Mouse (Mus musculus) lung, adult 2 months (tissue): ENCODE measurements around the gene BC025920. TPM values are rescaled to one million over a fixed set of nuclear protein-coding genes. Genes with fewer than 3 reads are reported as not detected.

Experiments
- DNase-seq: peaks from one replicate; pipeline ENCODE4 v3.0.0; 2022
- H3K4me1 ChIP-seq: fragments of 200-500 bp; 2 replicates; pipeline ENCODE4 v1.6.1; 2011; ENCODE audit warnings: low read length; ENCODE audit not compliant: control insufficient read depth, insufficient read depth
- H3K4me3 ChIP-seq: fragments of 200-500 bp; replicated peaks from 2 replicates; pipeline ENCODE3; 2011; ENCODE audit warnings: low read depth, mild to moderate bottlenecking, control low read depth, low read length; ENCODE audit errors: extremely low read depth
- CTCF ChIP-seq: fragments of 200-500 bp; IDR thresholded peaks from 2 replicates; pipeline ENCODE4 v1.5.1; 2011; ENCODE audit warnings: mild to moderate bottlenecking, low read length, control low read depth; ENCODE audit not compliant: insufficient read depth
- POLR2A ChIP-seq: fragments of 200-500 bp; IDR thresholded peaks from 2 replicates; pipeline ENCODE4 v1.6.1; 2011; ENCODE audit warnings: low read depth, mild to moderate bottlenecking, control low read depth, low read length, borderline replicate concordance; ENCODE audit errors: extremely low read depth
- WGBS: fragments of 180-500 bp; shearing (Covaris S2); methylation state at CpG from one replicate; pipeline ENCODE4 v1.1.7; 2018; 5-methylcytosine and 5-hydroxymethylcytosine counted together
- polyA plus RNA-seq: library from polyadenylated mRNA; depleted of rRNA; stranded (reverse); fragments of >200 nt; gene quantifications from 2 replicates; pipeline ENCODE4 v1.2.3, GENCODE M21; 2012

The BC025920 gene
- polyA plus RNA-seq, 1 experiment = 1.1 TPM

DNA sequence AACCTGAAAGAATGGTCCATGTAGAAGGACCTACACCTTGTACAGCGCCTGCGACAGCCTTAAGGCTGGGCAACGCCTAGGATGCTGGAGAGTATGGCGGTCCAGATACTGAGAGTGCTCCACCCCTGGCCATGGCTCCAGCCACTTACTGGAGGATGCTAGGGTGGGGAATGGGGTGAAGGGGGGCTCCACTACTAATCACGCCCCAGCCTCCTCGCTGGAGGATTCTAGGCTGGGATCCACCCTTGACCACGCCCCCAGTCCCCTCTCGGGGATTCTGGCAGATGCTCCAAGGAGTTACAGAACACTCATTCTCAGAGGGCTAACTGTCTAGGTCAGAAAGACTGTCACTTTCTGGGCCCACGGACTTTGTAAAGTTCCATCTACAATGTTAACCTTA lies 33.1 kb upstream of the BC025920 start:
- 0 out of 2 replicates have a peak, but pooled peaks cover 5% of the 10 kb centered on the region for H3K4me1 ChIP-seq
- 50% methylated on average over 9 of the region's 9 CpGs for WGBS

DNA sequence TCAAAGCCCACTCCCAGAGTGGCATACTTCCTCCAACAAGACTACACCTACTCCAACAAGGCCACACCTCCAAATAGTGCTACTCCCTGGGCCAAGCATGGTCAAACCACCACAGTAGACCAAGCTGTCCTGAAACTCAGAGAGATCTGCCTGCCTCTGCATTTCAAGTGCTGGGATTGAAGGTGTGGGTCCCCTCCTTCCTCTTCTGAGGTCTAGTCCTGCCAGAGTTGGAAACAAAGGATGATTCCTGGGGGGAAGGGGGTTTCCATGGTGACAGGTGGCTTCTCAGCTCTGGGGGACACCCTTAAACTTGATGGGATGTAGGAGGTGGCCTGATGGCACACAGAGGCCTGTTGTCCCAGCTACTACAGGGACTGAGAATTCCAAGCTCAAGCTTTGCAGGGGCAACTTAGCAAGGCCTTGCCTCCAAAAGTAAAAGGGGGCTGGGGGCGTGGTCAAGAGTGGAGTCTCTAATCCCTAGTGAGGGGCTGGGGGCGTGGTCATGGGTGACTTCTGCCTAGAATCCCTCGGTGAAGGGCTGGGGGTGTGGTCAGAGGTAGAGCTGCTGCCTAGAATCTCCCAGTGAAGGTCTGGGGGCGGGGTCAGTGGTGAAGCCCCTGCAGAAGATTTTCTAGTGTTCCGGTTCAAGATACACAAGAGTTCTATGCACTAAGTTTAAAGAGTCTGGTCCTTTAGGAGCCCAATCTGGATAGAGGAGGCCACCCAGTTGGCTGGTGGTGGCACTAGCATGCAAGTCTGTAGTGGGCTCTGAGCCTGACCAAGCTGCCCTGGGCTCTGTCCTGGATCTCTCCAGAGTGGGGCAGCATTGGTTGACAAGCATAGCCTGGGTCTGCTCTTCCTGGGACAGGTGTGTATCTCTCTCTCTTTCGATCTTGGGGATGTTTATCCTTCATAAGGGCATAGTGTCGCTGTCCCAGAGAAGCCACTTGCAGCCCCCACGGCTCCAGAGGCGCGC lies 31.7 kb upstream of the BC025920 start, which contains the start of gene Tle2:
Gene Tle2, plus strand, starts transcription at position 481 of the 976 bp plus-strand sequence.
- WGBS = 34% methylated on average over 10 of the region's 10 CpGs
- 0 out of 2 replicates have a peak, but pooled peaks cover 5% of the 10 kb centered on the region for H3K4me1 ChIP-seq
- DNase-seq = no peak
- peak within 1 kb of the TSS; percentile 61 for H3K4me3 ChIP-seq
- no peak for TF ChIP-seq POLR2A
- TF ChIP-seq CTCF = no peak

More for the DNA sequence above, 33.1 kb upstream of the BC025920 start:
- TF ChIP-seq CTCF (no peak), POLR2A (no peak)
- DNase-seq = no peak
- no peak overlapping the region for H3K4me3 ChIP-seq

DNA sequence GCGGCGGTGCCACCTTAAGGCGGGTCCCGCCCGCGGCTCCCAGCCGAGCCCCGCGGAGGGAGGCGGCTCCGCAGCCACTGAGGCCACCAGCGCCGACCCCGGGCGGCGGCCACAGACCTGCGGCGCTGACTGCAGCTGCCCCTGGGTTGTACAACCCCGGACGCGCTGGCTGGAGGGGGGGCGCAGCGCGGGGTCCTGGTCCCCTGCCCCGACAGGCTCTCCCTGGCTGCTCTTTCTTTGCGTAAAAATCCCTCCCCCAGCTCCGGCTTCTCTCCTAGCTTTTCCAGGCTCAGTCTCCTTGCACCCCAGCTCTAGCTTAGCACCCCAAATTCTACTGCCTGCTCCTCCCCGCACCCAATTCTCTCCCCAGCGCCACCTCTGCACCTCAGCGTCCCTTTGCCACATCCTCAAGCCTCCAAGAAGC lies 30.9 kb upstream of the BC025920 start:
- Histone ChIP-seq H3K4me1 (peaks cover 5% of the 10 kb centered on the region; the same call in 1 of the 2 replicates), H3K4me3 (peak overlapping the region; percentile 61)
- DNase-seq = peak; percentile 48
- peak; percentile 19; the same call in 1 of the 2 replicates for TF ChIP-seq POLR2A
- TF ChIP-seq CTCF = no peak
- WGBS = under 1% methylated on average over 30 of the region's 30 CpGs

- WGBS = 10% methylated on average over 6 of the region's 6 CpGs
- peaks cover 7% of the 10 kb centered on the region; the same call in 1 of the 2 replicates for H3K4me1 ChIP-seq
- H3K4me3 ChIP-seq = peak overlapping the region; percentile 61
- TF ChIP-seq POLR2A (no peak), CTCF (no peak)
- peak; percentile 50 for DNase-seq
Observed at GRCm38 (mm10) chr10:81575695-81576094, 30.4 kb upstream of the BC025920 start.

DNA sequence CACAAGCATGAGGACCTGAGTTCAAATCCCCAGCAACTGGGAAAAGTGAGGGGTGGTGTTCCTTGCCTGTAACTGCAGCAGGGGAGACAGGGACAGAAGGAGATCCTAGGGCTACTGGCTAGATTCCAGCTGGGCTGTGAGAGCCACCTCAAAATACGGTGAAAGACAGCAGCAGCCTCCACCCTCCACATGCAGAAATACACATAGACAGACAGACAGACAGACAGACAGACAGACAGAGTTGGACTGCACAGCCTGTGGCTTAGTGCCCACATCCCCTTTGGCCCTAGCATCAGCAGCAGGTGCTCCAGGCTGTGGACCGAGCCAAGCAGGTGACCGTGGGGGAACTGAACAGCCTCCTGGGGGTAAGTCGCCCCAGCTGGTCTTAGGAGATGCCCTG lies 26.1 kb upstream of the BC025920 start:
- TF ChIP-seq CTCF (no peak), POLR2A (no peak)
- Histone ChIP-seq H3K4me3 (no peak overlapping the region), H3K4me1 (peaks cover 5% of the 10 kb centered on the region; the same call in 1 of the 2 replicates)
- no peak for DNase-seq
- 89% methylated on average over 4 of the region's 4 CpGs for WGBS

DNA sequence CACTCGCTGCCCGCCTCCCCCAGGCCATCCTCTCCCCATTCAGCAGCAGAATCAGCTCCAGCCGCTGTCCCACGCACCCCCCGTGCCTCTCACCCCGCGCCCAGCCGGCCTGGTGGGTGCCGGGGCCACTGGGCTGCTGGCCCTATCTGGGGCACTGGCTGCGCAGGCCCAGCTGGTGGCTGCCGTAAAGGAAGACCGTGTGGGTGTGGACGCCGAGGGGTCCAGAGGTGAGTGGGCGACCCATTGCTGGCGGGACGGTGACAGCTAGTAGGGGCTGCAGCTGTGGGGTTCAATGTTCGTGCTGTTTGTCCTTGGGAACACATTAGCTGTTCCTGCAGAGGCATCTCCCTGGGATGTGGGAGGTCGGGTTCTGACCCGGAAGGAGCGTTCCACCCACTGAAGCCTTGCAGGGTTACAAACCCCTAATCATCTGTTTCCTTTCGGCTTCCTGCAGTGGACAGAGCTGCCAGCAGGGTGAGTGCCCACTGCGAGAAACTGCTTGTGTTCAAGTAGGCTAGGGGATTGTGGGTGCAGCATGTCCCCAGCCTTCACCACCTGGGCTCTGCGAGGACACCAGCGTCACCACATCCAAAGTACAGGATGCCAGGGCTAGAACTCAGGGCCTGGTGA lies 25.5 kb upstream of the BC025920 start:
- TF ChIP-seq CTCF (no peak), POLR2A (no peak)
- DNase-seq = no peak
- WGBS = 44% methylated on average over 25 of the region's 25 CpGs
- peaks cover 3% of the 10 kb centered on the region; the same call in 1 of the 2 replicates for H3K4me1 ChIP-seq
- H3K4me3 ChIP-seq = no peak overlapping the region

DNA sequence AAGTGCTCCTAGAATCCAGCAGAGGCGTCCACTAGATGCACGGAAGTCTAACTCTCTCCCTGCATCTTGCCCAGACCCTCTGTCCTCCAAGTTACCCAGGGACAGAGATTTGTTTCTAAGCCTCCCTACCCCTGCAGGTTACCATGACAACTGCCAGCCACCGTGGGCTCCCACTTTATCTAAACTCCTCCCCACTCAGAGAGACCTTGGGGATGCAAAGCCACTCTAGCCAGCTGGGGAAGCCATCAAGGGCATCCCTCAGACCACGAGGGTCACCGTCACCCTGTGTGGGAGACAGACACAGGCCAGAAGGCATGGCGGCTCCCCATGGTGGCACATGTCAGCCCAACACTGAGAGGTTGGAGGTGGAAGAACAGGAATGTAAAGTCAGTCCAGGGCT lies 22.7 kb upstream of the BC025920 start:
- TF ChIP-seq POLR2A (no peak), CTCF (no peak)
- no peak overlapping the region for H3K4me3 ChIP-seq
- no peak for DNase-seq
- peaks cover 2% of the 10 kb centered on the region; the same call in 1 of the 2 replicates for H3K4me1 ChIP-seq
- 66% methylated on average over 6 of the region's 6 CpGs for WGBS

- TF ChIP-seq POLR2A = no peak
- TF ChIP-seq CTCF = no peak
- DNase-seq = no peak
- 75% methylated on average over 7 of the region's 7 CpGs for WGBS
- H3K4me3 ChIP-seq = no peak overlapping the region
- H3K4me1 ChIP-seq = no peaks in the 10 kb centered on the region
Observed at GRCm38 (mm10) chr10:81588739-81589138, 17.3 kb upstream of the BC025920 start.

- 59% methylated on average over 9 of the region's 9 CpGs for WGBS
- TF ChIP-seq POLR2A (no peak), CTCF (no peak)
- no peak overlapping the region for H3K4me3 ChIP-seq
- DNase-seq = no peak
- no peaks in the 10 kb centered on the region for H3K4me1 ChIP-seq
Observed at GRCm38 (mm10) chr10:81591846-81592245, 14.2 kb upstream of the BC025920 start.
